Mouse (Mus musculus): ENCODE data around the gene Tmeff1. TPM values are rescaled to one million over a fixed set of nuclear protein-coding genes. Genes with fewer than 3 reads are reported as not detected.
A peak's percentile ranks its signal among the peaks of the same experiment; 100 is the strongest.

Gene Tmeff1
- polyA plus RNA-seq, 1 experiment, result 7.9 TPM

DNA sequence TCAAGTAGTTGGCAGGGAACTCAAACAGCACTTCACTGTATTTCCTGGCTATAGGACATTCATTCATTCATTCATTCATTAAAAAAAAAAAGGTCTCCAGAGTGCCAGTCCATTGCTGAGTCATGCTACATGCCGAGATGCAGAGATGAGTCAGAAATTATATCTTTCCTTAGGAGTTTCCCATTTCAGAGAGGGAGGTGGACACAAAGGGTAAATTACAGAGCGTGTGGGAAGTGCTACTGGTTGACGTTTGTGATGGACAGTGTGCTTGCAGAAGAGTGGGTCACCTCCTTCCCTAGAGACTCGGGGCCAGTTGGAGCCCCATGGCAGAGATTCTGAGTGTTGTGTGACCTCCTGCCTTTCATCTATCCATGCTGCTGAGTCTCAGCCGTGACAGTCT, 42.6 kb upstream of the Tmeff1 start:
- 38% methylated on average over 5 of the region's 5 CpGs for WGBS
- Histone ChIP-seq H3K27ac (ENCODE audit: control insufficient read depth, insufficient read depth, low read depth, low read length, poor library complexity) (no peak overlapping the region), H3K4me1 (ENCODE audit: control insufficient read depth, insufficient read depth, low read length) (no peaks in the 10 kb centered on the region; the same call in 1 of the 2 replicates), H3K4me3 (replicated peaks; ENCODE audit: control insufficient read depth, low read depth, low read length) (no peak overlapping the region)
- no peak for TF ChIP-seq CTCF (IDR thresholded peaks at IDR 0.05; ENCODE audit: control insufficient read depth, insufficient read depth, low read length)
- TF ChIP-seq POLR2A (IDR thresholded peaks at IDR 0.05; ENCODE audit: borderline replicate concordance, control insufficient read depth, low read depth, low read length), result no peak

- no peak overlapping the region for H3K4me3 ChIP-seq (replicated peaks; ENCODE audit: control insufficient read depth, low read depth, low read length)
- H3K27ac ChIP-seq (ENCODE audit: control insufficient read depth, insufficient read depth, low read depth, low read length, poor library complexity), result no peak overlapping the region
- TF ChIP-seq CTCF (IDR thresholded peaks at IDR 0.05; ENCODE audit: control insufficient read depth, insufficient read depth, low read length), result no peak
- TF ChIP-seq POLR2A (IDR thresholded peaks at IDR 0.05; ENCODE audit: borderline replicate concordance, control insufficient read depth, low read depth, low read length), result no peak
- no peaks in the 10 kb centered on the region; the same call in 1 of the 2 replicates for H3K4me1 ChIP-seq (ENCODE audit: control insufficient read depth, insufficient read depth, low read length)
- WGBS, result 66% methylated on average over 6 of the region's 6 CpGs
Observed at GRCm38 (mm10) chr4:48543071-48543865, 41.7 kb upstream of the Tmeff1 start.

GRCm38 (mm10) chr4:48544141-48544540, 40.8 kb upstream of the Tmeff1 start:
- TF ChIP-seq POLR2A (IDR thresholded peaks at IDR 0.05; ENCODE audit: borderline replicate concordance, control insufficient read depth, low read depth, low read length) (no peak), CTCF (IDR thresholded peaks at IDR 0.05; ENCODE audit: control insufficient read depth, insufficient read depth, low read length) (no peak)
- H3K27ac ChIP-seq (ENCODE audit: control insufficient read depth, insufficient read depth, low read depth, low read length, poor library complexity), result no peak overlapping the region
- WGBS, result 79% methylated on average over 8 of the region's 8 CpGs
- H3K4me1 ChIP-seq (ENCODE audit: control insufficient read depth, insufficient read depth, low read length), result no peaks in the 10 kb centered on the region; the same call in 1 of the 2 replicates
- no peak overlapping the region for H3K4me3 ChIP-seq (replicated peaks; ENCODE audit: control insufficient read depth, low read depth, low read length)

DNA sequence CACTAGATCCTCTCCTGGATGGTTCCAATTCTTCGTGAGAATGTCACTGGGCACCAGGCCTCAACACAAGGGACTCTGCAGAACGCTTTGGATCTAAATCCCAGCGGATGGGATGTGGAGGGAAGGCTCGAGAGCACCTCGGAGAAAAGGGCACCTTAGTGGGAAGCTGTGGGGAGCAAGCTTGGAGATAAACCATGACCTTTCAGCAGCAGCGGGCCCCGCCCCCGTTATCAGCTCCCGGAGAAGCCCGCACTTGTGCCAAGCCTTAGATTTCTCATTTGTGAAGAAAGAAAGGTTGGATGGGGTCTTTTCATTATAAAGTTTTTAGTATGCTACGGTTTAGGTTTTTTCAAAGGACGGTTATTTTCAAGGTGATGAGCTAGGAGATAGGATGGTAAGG, 39.0 kb upstream of the Tmeff1 start:
- peaks cover 2% of the 10 kb centered on the region; the same call in 1 of the 2 replicates for H3K4me1 ChIP-seq (ENCODE audit: control insufficient read depth, insufficient read depth, low read length)
- TF ChIP-seq CTCF (IDR thresholded peaks at IDR 0.05; ENCODE audit: control insufficient read depth, insufficient read depth, low read length), result no peak
- no peak for TF ChIP-seq POLR2A (IDR thresholded peaks at IDR 0.05; ENCODE audit: borderline replicate concordance, control insufficient read depth, low read depth, low read length)
- 68% methylated on average over 12 of the region's 12 CpGs for WGBS
- H3K27ac ChIP-seq (ENCODE audit: control insufficient read depth, insufficient read depth, low read depth, low read length, poor library complexity), result no peak overlapping the region
- no peak overlapping the region for H3K4me3 ChIP-seq (replicated peaks; ENCODE audit: control insufficient read depth, low read depth, low read length)

DNA sequence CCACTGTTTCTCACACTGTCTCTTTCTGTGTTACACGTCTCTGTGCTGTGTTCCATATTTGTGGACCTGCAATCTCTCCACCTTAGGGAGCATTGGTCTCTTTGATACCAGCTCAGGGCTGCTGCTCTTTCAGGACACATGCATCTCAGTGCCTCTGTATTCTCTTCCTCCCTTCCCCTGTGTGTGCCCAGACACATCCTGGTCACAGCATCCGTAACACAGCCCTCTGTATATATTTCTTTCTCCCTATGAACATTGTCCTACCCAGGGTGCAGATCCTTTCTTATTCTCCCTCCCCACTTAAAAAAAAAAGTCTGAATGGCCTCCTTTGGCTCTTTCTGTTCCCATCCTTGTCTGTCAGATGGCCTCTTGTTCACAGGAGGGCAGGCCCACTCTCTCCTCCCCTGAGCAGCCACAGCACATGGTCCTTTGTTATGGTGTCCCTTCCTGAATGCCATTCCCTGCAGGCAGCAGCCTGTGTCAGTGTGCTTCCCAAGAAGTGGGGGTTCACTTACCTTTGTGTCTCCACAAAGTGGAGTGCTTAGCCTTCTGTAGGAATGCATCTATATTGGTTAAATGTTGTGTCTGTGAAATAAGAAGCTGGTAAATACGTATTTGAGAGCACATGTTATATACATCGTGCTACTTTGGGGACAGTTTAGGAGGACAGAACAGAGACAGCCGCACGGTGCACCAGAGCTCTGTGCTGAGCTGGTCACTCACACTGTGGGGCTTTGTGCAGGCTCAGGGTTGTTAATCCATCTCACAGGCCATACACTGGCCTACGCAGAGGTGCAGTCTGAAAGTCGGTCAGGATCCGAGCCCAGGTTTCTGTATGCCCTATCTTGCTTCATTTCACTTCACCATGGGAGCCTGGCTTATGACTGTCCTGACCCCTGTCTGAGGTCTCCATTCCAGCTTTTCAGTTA, 38.1 kb upstream of the Tmeff1 start:
- TF ChIP-seq CTCF (IDR thresholded peaks at IDR 0.05; ENCODE audit: control insufficient read depth, insufficient read depth, low read length) (no peak), POLR2A (IDR thresholded peaks at IDR 0.05; ENCODE audit: borderline replicate concordance, control insufficient read depth, low read depth, low read length) (no peak)
- peaks cover 2% of the 10 kb centered on the region; the same call in 1 of the 2 replicates for H3K4me1 ChIP-seq (ENCODE audit: control insufficient read depth, insufficient read depth, low read length)
- WGBS, result 83% methylated on average over 9 of the region's 9 CpGs

GRCm38 (mm10) chr4:48548393-48549045, 36.5 kb upstream of the Tmeff1 start:
- no peak overlapping the region for H3K27ac ChIP-seq (ENCODE audit: control insufficient read depth, insufficient read depth, low read depth, low read length, poor library complexity)
- H3K4me1 ChIP-seq (ENCODE audit: control insufficient read depth, insufficient read depth, low read length), result peaks cover 2% of the 10 kb centered on the region
- 63% methylated on average over 6 of the region's 6 CpGs for WGBS
- no peak for TF ChIP-seq POLR2A (IDR thresholded peaks at IDR 0.05; ENCODE audit: borderline replicate concordance, control insufficient read depth, low read depth, low read length)
- TF ChIP-seq CTCF (IDR thresholded peaks at IDR 0.05; ENCODE audit: control insufficient read depth, insufficient read depth, low read length), result no peak
- H3K4me3 ChIP-seq (replicated peaks; ENCODE audit: control insufficient read depth, low read depth, low read length), result no peak overlapping the region

More for the DNA sequence above, 38.1 kb upstream of the Tmeff1 start:
- Histone ChIP-seq H3K4me3 (replicated peaks; ENCODE audit: control insufficient read depth, low read depth, low read length) (no peak overlapping the region), H3K27ac (ENCODE audit: control insufficient read depth, insufficient read depth, low read depth, low read length, poor library complexity) (no peak overlapping the region)

GRCm38 (mm10) chr4:48549661-48550060, 35.3 kb upstream of the Tmeff1 start:
- 12% methylated on average over 5 of the region's 5 CpGs for WGBS
- peaks cover 2% of the 10 kb centered on the region for H3K4me1 ChIP-seq (ENCODE audit: control insufficient read depth, insufficient read depth, low read length)
- peak overlapping the region; percentile 30; the same call in 1 of the 2 replicates for H3K27ac ChIP-seq (ENCODE audit: control insufficient read depth, insufficient read depth, low read depth, low read length, poor library complexity)
- no peak overlapping the region for H3K4me3 ChIP-seq (replicated peaks; ENCODE audit: control insufficient read depth, low read depth, low read length)
- TF ChIP-seq POLR2A (IDR thresholded peaks at IDR 0.05; ENCODE audit: borderline replicate concordance, control insufficient read depth, low read depth, low read length), result no peak
- no peak for TF ChIP-seq CTCF (IDR thresholded peaks at IDR 0.05; ENCODE audit: control insufficient read depth, insufficient read depth, low read length)
